Comparison of ENCODE assay signal across 10 mouse cellular contexts in genomic region chr14:24508070-24508773, GRCm38 (mm10). TPM values are rescaled to one million over a fixed set of nuclear protein-coding genes. Genes with fewer than 3 reads are reported as not detected.
DNase-seq lines count a peak whose midpoint lies in the region; ATAC-seq lines count a peak whose summit lies in the region.
"Had no signal": no experiment of that assay in that cellular context is flagged by ENCODE, and none has a peak within 500 bp of the region (broad histone marks: within the 10 kb centered on the region; RNA-seq: fewer than 3 reads in every experiment).

No protein-coding gene starts in this region.

- 20% methylated on average over 18 of the region's 18 CpGs for WGBS in limb, embryonic 12.5 days
- 19% methylated on average over 18 of the region's 18 CpGs for WGBS in stomach, embryonic 16.5 days

- H3K9me3 ChIP-seq in limb, embryonic 12.5 days, result peaks cover 11% of the 10 kb centered on the region; the same call in 1 of the 2 replicates
- H3K9me3 ChIP-seq in stomach, embryonic 16.5 days (replicated peaks; ENCODE audit: control insufficient read depth, low read length), result 0 out of 2 replicates have a peak, but pooled peaks cover 5% of the 10 kb centered on the region

- 0 out of 2 replicates have a peak overlapping the region, but pooled peaks have one; percentile 34 for H3K9ac ChIP-seq in limb, embryonic 12.5 days (replicated peaks)
- peak overlapping the region; percentile 48; the same call in 1 of the 2 replicates for H3K9ac ChIP-seq in stomach, embryonic 16.5 days (ENCODE audit: low read length)
- H3K9ac ChIP-seq: liver, embryonic 14.5 days had no signal

- peaks cover 22% of the 10 kb centered on the region for H3K4me1 ChIP-seq in limb, embryonic 12.5 days (replicated peaks)
- peaks cover 9% of the 10 kb centered on the region for H3K4me1 ChIP-seq in stomach, embryonic 16.5 days (ENCODE audit: control insufficient read depth, insufficient read depth, low read length)

- no peaks in the 10 kb centered on the region for H3K36me3 ChIP-seq in limb, embryonic 12.5 days
- no peaks in the 10 kb centered on the region for H3K36me3 ChIP-seq in stomach, embryonic 16.5 days (ENCODE audit: control insufficient read depth, insufficient read depth, low read length)

- intact Hi-C loops in left cerebral cortex, postnatal 4 days (cut with DNase I), result loop anchor here (5.0 kb wide), 2 partner anchors 134 to 949 kb away; partner anchors contain the start of gene Zmiz1
- intact Hi-C loops in left cerebral cortex, postnatal 14 days (cut with DNase I), result loop anchor here (5.0 to 10.0 kb wide), 2 partner anchors 34 to 257 kb away; no protein-coding TSS in a partner anchor

- no peak overlapping the region for H3K27ac ChIP-seq in limb, embryonic 12.5 days
- H3K27ac ChIP-seq in stomach, embryonic 16.5 days (ENCODE audit: low read length), result 0 out of 2 replicates have a peak overlapping the region, but pooled peaks have one; percentile 21
- H3K27ac ChIP-seq: liver, embryonic 14.5 days had no signal

- no peak for DNase-seq in cerebellum, adult 11 months
- DNase-seq in left cerebral cortex, postnatal 4 days, result peak; percentile 29
- no peak for DNase-seq in left cerebral cortex, postnatal 14 days (ENCODE audit: low spot score in 2 of 2)
- no peak for DNase-seq in adrenal gland, postnatal 10 days
- DNase-seq in urinary bladder, adult 2 months (ENCODE audit: low spot score), result no peak
- DNase-seq: right cerebral cortex, postnatal 4 days had no signal

- H3K4me2 ChIP-seq in limb, embryonic 12.5 days, result peak overlapping the region; percentile 49
- peak overlapping the region; percentile 39 for H3K4me2 ChIP-seq in stomach, embryonic 16.5 days (ENCODE audit: low read depth, low read length)

- peak overlapping the region; percentile 13; the same call in 1 of the 2 replicates for H3K4me3 ChIP-seq in limb, embryonic 12.5 days (replicated peaks)
- peak overlapping the region; percentile 11; the same call in 1 of the 2 replicates for H3K4me3 ChIP-seq in stomach, embryonic 16.5 days (replicated peaks; ENCODE audit: low read length)

- ATAC-seq in cerebellum, adult (ENCODE audit: insufficient number of reproducible peaks, low FRiP score, low TSS enrichment), result 0 out of 2 replicates have a peak, but pooled peaks have one; percentile 47
- ATAC-seq in limb, embryonic 12.5 days (ENCODE audit: insufficient number of reproducible peaks, insufficient read depth, low FRiP score, low TSS enrichment, low read depth), result 0 out of 2 replicates have a peak, but pooled peaks have one; percentile 52
- ATAC-seq in stomach, embryonic 16.5 days (ENCODE audit: insufficient read depth, low FRiP score), result no peak

- no peaks in the 10 kb centered on the region for H3K27me3 ChIP-seq in limb, embryonic 12.5 days
- H3K27me3 ChIP-seq in stomach, embryonic 16.5 days (ENCODE audit: control insufficient read depth, insufficient read depth, low read length), result no peaks in the 10 kb centered on the region

RNA-seq across cellular contexts. Expression of gene Rps24, which starts 21.3 kb away (rescaled TPM):
- 1,000 to 10,000 TPM; 1,115 to 1,201 TPM for total RNA-seq in left cerebral cortex, postnatal 4 days (2021)
- 100 to 1,000 TPM; 652 to 714 TPM for total RNA-seq in left cerebral cortex, postnatal 14 days (2021)
- 1,250 and 1,292 TPM in 2 replicates for polyA plus RNA-seq in limb, embryonic 12.5 days (2016; fragmentation: Nextera tagmentation; extraction: Ambion mirVana)
- 701 and 860 TPM in 2 replicates for polyA plus RNA-seq in stomach, embryonic 16.5 days (2015; fragmentation: Nextera tagmentation; extraction: Ambion mirVana)
- 1,000 to 10,000 TPM; 1,547 to 1,559 TPM for total RNA-seq in adrenal gland, postnatal 10 days (2021)
- polyA plus RNA-seq in urinary bladder, adult 2 months (2012; rRNA removed), result 3,174 and 4,024 TPM in 2 replicates

RNA-seq across cellular contexts. Expression of gene Polr3a, which starts 21.4 kb away (rescaled TPM):
- 10 to 100 TPM; 33.9 to 34.8 TPM for total RNA-seq in left cerebral cortex, postnatal 4 days (2021)
- total RNA-seq in left cerebral cortex, postnatal 14 days (2021), result 10 to 100 TPM; 31.7 to 36.2 TPM
- 20.8 and 22.4 TPM in 2 replicates for polyA plus RNA-seq in limb, embryonic 12.5 days (2016; fragmentation: Nextera tagmentation; extraction: Ambion mirVana)
- polyA plus RNA-seq in stomach, embryonic 16.5 days (2015; fragmentation: Nextera tagmentation; extraction: Ambion mirVana), result 14.9 and 16.9 TPM in 2 replicates
- 10 to 100 TPM; 17.9 to 21.4 TPM for total RNA-seq in adrenal gland, postnatal 10 days (2021)
- polyA plus RNA-seq in urinary bladder, adult 2 months (2012; rRNA removed), result 11.4 and 12.7 TPM in 2 replicates
